Mouse (Mus musculus) cerebellum, adult (tissue): ENCODE measurements at regions not wholly inside any gene's neighbourhood (a gene's known extent, or its start where the extent isn't known, plus 50 kb on each side); places are given as distances from the start of the nearest gene placed in this dataset.

Experiments used
- ATAC-seq: cut with Nextera tagmentation; 2 replicates; pipeline ENCODE4 v1.9.2; 2017; ENCODE audit warnings: mild to moderate bottlenecking, moderate library complexity, mixed read lengths; ENCODE audit not compliant: insufficient number of reproducible peaks, low FRiP score, low TSS enrichment

- no peak for ATAC-seq
These were observed 266.8 kb upstream of the Runx1 start for GRCm38 (mm10) chr16:93092796-93093195.

- no peak for ATAC-seq
These were observed 259.4 kb upstream of the Runx1 start for GRCm38 (mm10) chr16:93085227-93085883.

- no peak for ATAC-seq
These were observed 257.8 kb upstream of the Runx1 start for GRCm38 (mm10) chr16:93083756-93084155.

- no peak for ATAC-seq
These were observed 257.2 kb upstream of the Runx1 start for GRCm38 (mm10) chr16:93083142-93083541.

GRCm38 (mm10) chr16:93081533-93081932 lies 255.6 kb upstream of the Runx1 start:
- no peak for ATAC-seq

- ATAC-seq, result no peak
These were observed 253.9 kb upstream of the Runx1 start for GRCm38 (mm10) chr16:93079660-93080390.

- no peak for ATAC-seq
These were observed 253.0 kb upstream of the Runx1 start for GRCm38 (mm10) chr16:93078909-93079308.

GRCm38 (mm10) chr16:93075488-93075887 lies 249.5 kb upstream of the Runx1 start:
- no peak for ATAC-seq

GRCm38 (mm10) chr16:93072156-93072555 lies 246.2 kb upstream of the Runx1 start:
- ATAC-seq, result no peak

- ATAC-seq, result no peak
These were observed 245.8 kb upstream of the Runx1 start for GRCm38 (mm10) chr16:93071726-93072125.

- no peak for ATAC-seq
These were observed 240.9 kb upstream of the Runx1 start for GRCm38 (mm10) chr16:93066821-93067220.

- ATAC-seq, result no peak
These were observed 235.7 kb upstream of the Runx1 start for GRCm38 (mm10) chr16:93061475-93062179.

GRCm38 (mm10) chr16:93056295-93056694 lies 230.3 kb upstream of the Runx1 start:
- ATAC-seq, result no peak

- no peak for ATAC-seq
These were observed 229.6 kb upstream of the Runx1 start for GRCm38 (mm10) chr16:93055545-93055944.

GRCm38 (mm10) chr16:93051233-93051632 lies 225.3 kb upstream of the Runx1 start:
- ATAC-seq, result no peak

- ATAC-seq, result peak; percentile 67
These were observed 222.5 kb upstream of the Runx1 start for GRCm38 (mm10) chr16:93048418-93048932.

- ATAC-seq, result no peak
These were observed 221.6 kb upstream of the Runx1 start for GRCm38 (mm10) chr16:93047594-93047993.

- ATAC-seq, result no peak
These were observed 220.3 kb upstream of the Runx1 start for GRCm38 (mm10) chr16:93046221-93046620.

- no peak for ATAC-seq
These were observed 217.4 kb upstream of the Runx1 start for GRCm38 (mm10) chr16:93043355-93043754.

GRCm38 (mm10) chr16:93042941-93043340 lies 217.0 kb upstream of the Runx1 start:
- no peak for ATAC-seq

GRCm38 (mm10) chr16:93042491-93042890 lies 216.5 kb upstream of the Runx1 start:
- no peak for ATAC-seq
